ENCODE assay signal across 13 mouse cellular contexts in genomic region chr9:42053591-42054190, GRCm38 (mm10).
DNase-seq lines count a peak whose midpoint lies in the region; ATAC-seq lines count a peak whose summit lies in the region.
"Had no signal": no experiment of that assay in that cellular context is flagged by ENCODE, and none has a peak within 500 bp of the region (broad histone marks: within the 10 kb centered on the region; RNA-seq: fewer than 3 reads in every experiment).

No protein-coding gene starts in this region.

- no peaks in the 10 kb centered on the region for H3K36me3 ChIP-seq in lung, embryonic 15.5 days
- no peaks in the 10 kb centered on the region for H3K36me3 ChIP-seq in midbrain, embryonic 16.5 days (ENCODE audit: control insufficient read depth, insufficient read depth, low read length)
- H3K36me3 ChIP-seq: heart, embryonic 13.5 days; intestine, embryonic 15.5 days; limb, embryonic 13.5 days had no signal

- peak; percentile 28; the same call in 1 of the 2 replicates for ATAC-seq in lung, embryonic 15.5 days (ENCODE audit: borderline replicate concordance, extremely low read depth, low FRiP score, low TSS enrichment)
- ATAC-seq in midbrain, embryonic 16.5 days = peak; percentile 52; the same call in 1 of the 2 replicates
- ATAC-seq in cerebellum, adult (ENCODE audit: insufficient number of reproducible peaks, low FRiP score, low TSS enrichment) = no peak

- 62% methylated on average over 12 of the region's 12 CpGs for WGBS in lung, embryonic 15.5 days
- 64% methylated on average over 12 of the region's 12 CpGs for WGBS in midbrain, embryonic 16.5 days

- no peak overlapping the region for H3K4me3 ChIP-seq in lung, embryonic 15.5 days
- H3K4me3 ChIP-seq in midbrain, embryonic 16.5 days (ENCODE audit: low read depth, low read length) = no peak overlapping the region
- H3K4me3 ChIP-seq: heart, embryonic 13.5 days; intestine, embryonic 15.5 days; limb, embryonic 13.5 days had no signal

- no peak overlapping the region for H3K9ac ChIP-seq in lung, embryonic 15.5 days
- H3K9ac ChIP-seq in midbrain, embryonic 16.5 days (ENCODE audit: low read depth, low read length) = no peak overlapping the region
- H3K9ac ChIP-seq: heart, embryonic 13.5 days; intestine, embryonic 15.5 days; limb, embryonic 13.5 days had no signal

- DNase-seq in heart, adult 9 months (ENCODE audit: low spot score in 2 of 2) = peak; percentile 12 to 17
- no peak for DNase-seq in heart, postnatal 25 days (ENCODE audit: low spot score)
- DNase-seq in lung, postnatal 36 days = no peak
- peak; percentile 65 for DNase-seq in gastrocnemius, postnatal 25 days
- DNase-seq in kidney, postnatal 36 days = no peak
- DNase-seq: cerebellum, adult 11-12 months; thymus, adult 18-20 months had no signal

- H3K9me3 ChIP-seq in lung, embryonic 15.5 days = no peaks in the 10 kb centered on the region
- H3K9me3 ChIP-seq in midbrain, embryonic 16.5 days (replicated peaks; ENCODE audit: control insufficient read depth, low read length, poor library complexity, severe bottlenecking) = no peaks in the 10 kb centered on the region
- H3K9me3 ChIP-seq: intestine, embryonic 15.5 days; limb, embryonic 13.5 days had no signal

- intact Hi-C loops in heart, postnatal 25 days (cut with DNase I) = no loop called here

- no peaks in the 10 kb centered on the region for H3K27me3 ChIP-seq in lung, embryonic 15.5 days
- no peaks in the 10 kb centered on the region; the same call in 1 of the 2 replicates for H3K27me3 ChIP-seq in midbrain, embryonic 16.5 days (ENCODE audit: control insufficient read depth, insufficient read depth, low read depth, low read length)
- H3K27me3 ChIP-seq: intestine, embryonic 15.5 days; limb, embryonic 13.5 days had no signal

- H3K27ac ChIP-seq in lung, embryonic 15.5 days = peak overlapping the region; percentile 69
- no peak overlapping the region for H3K27ac ChIP-seq in midbrain, embryonic 16.5 days (ENCODE audit: low read length)
- H3K27ac ChIP-seq: heart, embryonic 13.5 days; intestine, embryonic 15.5 days; limb, embryonic 13.5 days had no signal

- H3K4me2 ChIP-seq in lung, embryonic 15.5 days = no peak overlapping the region
- H3K4me2 ChIP-seq in midbrain, embryonic 16.5 days (ENCODE audit: low read length) = no peak overlapping the region
- H3K4me2 ChIP-seq: heart, embryonic 13.5 days; intestine, embryonic 15.5 days; limb, embryonic 13.5 days had no signal

- H3K4me1 ChIP-seq in lung, embryonic 15.5 days = peaks cover 32% of the 10 kb centered on the region
- peaks cover 6% of the 10 kb centered on the region; the same call in 1 of the 2 replicates for H3K4me1 ChIP-seq in midbrain, embryonic 16.5 days (ENCODE audit: control insufficient read depth, insufficient read depth, low read length)

Comparison
In these comparisons a context has a peak if more than half of its experiments do, and no peak if none do; other contexts are left out.
1. DNase-seq: peak in heart, adult 9 months (2 of 2) and gastrocnemius, postnatal 25 days (single experiment); none in heart, postnatal 25 days (single experiment), lung, postnatal 36 days (single experiment) and kidney, postnatal 36 days (0 of 2).